Mouse (Mus musculus) erythroblast, adult 5-6 weeks (primary cell): ENCODE measurements around the gene Rasal1. TPM values are rescaled to one million over a fixed set of nuclear protein-coding genes. Genes with fewer than 3 reads are reported as not detected.

Experiments
- ATAC-seq: replicated peaks from 2 replicates; pipeline ENCODE4 v1.8.0; 2016; ENCODE audit warnings: moderate number of reproducible peaks, mild to moderate bottlenecking, moderate TSS enrichment, inconsistent platforms; ENCODE audit not compliant: poor library complexity, low FRiP score, severe bottlenecking
- total RNA-seq, 2 experiments: library from RNA; stranded (forward) in 1 of 2; stranded (reverse) in 1 of 2; fragments of 150-400 nt in 1 of 2; fragments of 200-764, 138-1000 nt in 1 of 2; gene quantifications; 2 replicates each; pipeline versions ENCODE4 v1.2.3 to v1.2.4; 2015 to 2017; ENCODE audit warnings: low replicate concordance in 2 of 2

Gene Rasal1
- total RNA-seq, 2 experiments from 2014 or later: not detected

DNA sequence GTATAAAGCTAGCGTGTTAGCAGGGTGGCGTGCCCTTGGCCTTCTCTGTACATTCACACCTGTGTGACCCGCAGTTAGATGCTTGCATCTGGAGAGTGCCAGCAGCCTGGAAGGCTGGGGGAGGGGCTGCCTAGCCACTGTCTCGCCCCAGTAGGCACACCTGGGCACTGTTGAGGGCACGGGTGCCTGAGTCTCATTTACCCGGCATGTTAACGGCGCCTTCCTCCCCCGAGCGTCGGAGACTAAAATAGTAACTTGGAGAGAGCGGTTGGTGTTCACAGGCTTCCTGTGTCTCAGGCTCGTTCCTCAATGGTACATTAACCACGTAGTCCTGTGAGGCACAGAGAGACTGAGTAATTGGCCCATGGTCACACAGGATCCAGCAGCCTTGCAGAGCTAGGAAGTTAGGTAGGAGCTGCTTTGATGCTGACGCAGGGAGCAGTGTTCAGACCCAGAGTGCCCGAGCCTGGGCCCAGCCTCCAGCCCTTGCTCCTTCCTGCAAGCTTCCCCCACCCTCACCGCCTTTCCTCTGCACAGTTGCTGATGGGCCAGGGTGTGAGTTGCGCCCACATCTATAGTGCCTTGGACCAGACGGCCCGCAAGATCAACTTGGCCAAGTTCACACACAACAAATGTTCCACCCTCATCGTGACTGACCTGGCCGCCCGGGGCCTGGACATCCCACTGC, 27.4 kb upstream of the Rasal1 start:
- 0 out of 2 replicates have a peak, but pooled peaks have one; percentile 2 for ATAC-seq

DNA sequence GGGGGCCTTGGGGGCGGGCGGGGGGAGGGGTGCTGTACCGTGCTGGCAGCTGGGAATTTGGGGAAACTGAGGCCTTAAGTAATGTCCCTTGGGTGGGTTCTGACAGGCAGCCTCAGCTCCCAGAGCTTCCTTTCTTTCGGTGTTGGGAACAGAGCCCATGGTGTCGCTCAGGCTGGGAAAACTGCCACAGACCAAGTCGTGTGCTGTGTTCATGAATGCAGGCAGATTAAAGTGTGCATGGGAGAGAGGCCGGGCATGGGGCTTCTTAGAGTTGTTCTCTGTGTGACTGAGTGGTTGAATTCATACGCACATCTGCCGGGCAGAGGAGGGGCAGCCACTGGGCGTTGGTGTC, 26.8 kb upstream of the Rasal1 start:
- no peak for ATAC-seq

- ATAC-seq: no peak
Measured at GRCm38 (mm10) chr5:120622198-120622851, 26.3 kb upstream of the Rasal1 start.

DNA sequence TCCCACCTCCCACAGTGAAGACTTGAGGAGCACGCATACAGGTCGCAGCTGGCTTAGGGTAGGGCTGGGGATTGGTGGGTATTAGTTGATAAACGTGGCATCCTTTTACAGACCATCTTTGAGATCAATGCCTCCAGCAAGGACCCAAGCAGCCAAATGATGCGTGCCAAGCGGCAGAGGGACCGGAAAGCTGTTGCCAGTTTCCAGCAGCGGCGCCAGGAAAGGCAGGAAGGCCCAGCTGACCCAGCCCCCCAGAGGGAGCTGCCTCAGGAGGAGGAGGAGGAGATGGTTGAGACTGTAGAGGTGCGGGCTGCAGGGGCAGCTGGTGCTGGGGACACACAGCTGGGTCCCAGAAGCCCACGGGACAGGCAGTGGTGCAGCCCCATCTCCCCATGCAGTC, 24.2 kb upstream of the Rasal1 start:
- ATAC-seq: no peak

DNA sequence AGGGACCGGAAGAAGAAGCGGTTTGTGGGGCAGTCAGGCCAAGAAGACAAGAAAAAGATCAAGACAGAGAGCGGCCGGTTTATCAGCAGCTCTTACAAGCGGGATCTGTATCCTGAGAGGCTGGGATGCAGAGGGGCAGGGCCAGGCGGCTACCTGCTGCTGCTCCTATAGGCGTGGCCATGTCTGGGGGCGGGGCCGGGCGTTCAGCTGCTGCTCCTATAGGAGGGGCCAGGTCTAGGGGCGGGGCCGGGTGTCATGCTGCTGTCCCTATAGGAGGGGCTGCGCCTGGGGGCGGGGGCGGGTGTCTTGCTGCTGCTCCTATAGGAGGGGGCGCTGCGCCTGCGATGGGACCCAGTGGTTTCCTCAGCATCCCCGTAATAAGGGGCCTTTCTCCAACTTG, 22.2 kb upstream of the Rasal1 start:
- ATAC-seq: no peak

DNA sequence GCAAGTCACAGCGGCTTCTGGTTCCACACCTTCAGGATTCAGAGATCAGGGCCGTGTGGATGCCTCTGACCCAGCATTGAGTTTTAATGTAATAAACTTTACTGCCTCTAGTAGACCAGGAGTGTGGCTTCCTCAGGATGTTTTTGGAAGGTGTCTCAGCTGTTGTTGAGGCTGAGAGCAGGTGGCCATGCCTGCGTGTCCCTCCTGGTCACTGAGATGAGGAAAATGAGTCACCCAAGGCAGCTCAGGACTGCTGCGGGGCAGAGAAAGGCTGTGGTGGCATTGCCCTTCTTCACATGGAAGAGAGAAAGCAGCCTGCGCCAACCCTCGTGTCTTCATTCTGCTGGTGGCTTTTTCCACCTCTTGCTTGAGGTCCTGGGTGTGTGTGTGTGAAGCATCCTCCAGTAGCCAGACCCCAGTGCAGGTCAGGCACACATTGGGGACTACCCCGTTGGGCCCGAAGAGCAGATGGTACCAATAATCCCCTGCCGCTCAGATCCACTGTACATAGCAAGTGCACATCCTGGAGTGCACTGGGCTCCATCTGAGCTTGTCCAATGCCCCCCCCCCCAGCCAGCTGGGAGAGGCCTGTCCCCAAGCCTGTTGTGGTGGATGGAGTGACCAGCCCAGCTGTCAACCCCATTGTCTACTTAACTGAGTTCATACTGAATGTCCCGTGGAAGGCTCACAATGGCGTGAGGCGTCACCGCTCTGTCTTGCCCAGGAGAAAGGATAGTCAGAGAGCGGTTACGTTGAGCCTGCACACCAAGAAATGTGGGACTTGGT, 20.9 kb upstream of the Rasal1 start:
- no peak for ATAC-seq

- ATAC-seq: no peak
Measured at GRCm38 (mm10) chr5:120628624-120629023, 20.0 kb upstream of the Rasal1 start.

- no peak for ATAC-seq
Measured at GRCm38 (mm10) chr5:120631128-120631527, 17.5 kb upstream of the Rasal1 start.

- ATAC-seq: no peak
Measured at GRCm38 (mm10) chr5:120631892-120632291, 16.7 kb upstream of the Rasal1 start.

DNA sequence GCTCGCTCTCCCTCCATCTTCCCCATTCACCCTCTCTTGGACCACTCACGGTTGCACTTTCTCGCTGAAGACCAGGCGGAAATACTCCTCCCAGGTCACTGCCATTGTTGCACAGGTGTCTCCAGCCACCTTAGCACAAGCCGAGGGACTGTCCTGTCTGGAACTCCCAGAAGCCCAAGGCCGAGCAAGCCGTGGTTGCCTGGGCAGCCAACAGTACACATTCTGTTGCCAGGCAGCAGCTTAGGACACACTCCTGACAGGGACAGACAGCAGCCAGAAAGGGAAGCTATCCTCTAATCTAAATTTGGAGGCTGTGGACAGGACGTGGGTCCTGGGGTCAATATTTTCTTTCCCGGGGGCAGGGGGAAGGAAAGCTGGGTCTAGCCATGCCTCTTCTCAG, 14.5 kb upstream of the Rasal1 start, which contains the start of gene Cfap73:
Cfap73 (minus strand) TSS at position 105 of the 400 bp plus-strand sequence.
- no peak for ATAC-seq

- no peak for ATAC-seq
Measured at GRCm38 (mm10) chr5:120634860-120635259, 13.8 kb upstream of the Rasal1 start.

- ATAC-seq: no peak
Measured at GRCm38 (mm10) chr5:120635633-120636032, 13.0 kb upstream of the Rasal1 start.

DNA sequence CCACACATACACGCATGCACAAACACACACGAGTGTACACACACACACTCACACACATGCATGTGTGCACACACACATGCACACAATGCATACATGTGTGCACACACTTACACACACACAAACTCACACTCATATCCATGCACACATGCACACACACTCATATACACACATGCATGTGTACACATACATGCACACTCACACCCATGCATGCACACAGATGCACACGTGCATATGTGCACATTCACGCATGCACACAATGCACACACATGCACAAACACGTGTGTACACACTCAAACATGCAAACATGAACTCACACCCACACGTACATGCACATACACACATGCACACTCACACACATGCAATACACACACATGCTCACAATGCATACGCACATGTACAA, 8.5 kb upstream of the Rasal1 start:
- no peak for ATAC-seq

DNA sequence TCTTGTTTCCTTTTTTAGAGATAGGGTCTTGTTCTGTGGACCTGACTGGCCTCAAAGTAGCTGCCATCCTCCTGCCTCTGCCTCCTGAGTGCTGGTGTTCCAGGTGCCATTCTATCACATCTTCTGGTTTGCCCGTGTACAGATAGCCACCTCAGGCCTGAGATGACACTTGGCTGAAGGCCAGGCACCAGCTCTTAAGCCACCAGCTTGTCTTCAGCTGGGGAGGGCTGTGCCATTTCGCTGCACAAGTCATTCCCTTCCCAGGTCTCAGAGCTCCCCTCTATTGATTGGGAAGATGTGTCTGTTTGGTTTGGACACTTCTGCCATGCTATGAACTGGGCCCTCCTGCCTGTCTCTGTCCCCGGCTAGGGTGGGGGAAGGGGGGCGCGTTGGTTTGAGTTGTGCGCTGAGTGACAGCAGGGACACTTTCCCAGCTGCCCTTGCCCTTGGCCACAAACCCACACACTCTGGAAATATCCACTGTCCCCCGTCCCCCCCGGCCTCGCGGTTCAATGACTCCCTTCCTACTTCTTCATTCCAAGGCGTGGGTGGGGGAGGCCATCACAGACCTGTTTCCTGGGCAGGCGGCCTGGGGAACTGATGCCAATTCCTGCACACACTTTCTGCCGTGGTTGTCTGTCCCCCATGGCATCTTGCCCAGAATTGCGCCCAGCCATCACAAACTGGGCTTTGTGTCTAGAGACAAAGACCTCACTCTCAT, 5.1 kb upstream of the Rasal1 start:
- ATAC-seq: no peak

DNA sequence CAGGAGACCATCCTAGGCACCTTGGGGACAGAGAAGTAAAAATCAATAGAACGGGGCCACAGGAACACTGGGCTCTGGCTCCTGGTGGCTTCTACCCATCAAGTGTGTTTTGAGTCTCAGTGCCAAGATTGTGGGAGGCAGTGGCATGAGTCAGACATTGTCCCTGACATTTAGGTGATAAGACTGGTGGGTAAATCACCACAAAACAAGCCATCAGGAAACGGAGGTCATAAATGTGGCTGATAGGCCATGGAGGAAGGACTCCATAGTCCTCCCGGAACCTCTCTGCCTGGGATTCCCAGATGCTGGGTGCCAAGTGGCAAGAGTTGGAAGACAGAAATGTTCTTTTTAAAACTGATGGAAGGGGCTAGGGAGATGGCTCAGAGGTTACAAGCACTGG, 4.4 kb upstream of the Rasal1 start:
- no peak for ATAC-seq

DNA sequence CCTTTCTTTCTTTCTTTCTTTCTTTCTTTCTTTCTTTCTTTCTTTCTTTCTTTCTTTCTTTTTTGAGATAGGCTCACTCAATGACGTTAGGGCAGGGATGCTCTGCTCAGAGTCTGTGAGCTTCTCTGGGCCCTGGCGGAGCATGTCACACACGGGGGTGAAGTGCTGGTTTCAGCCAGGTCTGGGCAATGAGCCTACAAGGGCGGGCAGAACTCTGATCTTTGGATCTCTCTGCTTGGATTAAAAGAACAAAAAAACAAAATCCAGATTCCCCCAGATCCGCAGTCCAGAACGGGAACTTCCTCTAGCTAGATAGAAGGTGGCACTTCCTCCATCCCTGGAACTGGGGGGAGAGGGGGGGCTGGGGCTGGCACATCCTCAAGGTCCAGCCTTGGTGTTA, 2.8 kb upstream of the Rasal1 start:
- no peak for ATAC-seq

DNA sequence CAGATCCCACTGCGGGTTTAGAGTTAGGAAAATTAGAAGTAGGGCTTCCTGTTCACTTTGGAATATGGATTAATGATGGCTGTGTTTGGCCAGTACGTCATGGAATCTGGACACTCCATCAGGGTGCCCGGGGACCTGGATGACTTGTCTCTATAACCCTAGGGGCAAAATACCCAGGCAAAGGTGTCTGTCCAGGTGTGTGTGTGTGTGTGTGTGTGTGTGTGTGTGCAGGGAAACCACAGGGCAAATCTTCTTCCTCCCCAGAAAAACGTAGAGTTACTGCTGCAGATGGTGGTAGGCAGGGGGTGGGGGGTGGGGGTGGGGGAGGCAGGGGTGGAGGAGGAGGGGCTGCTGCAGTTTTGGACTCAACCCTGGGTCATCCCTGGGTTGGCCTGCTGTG, 1.3 kb upstream of the Rasal1 start:
- no peak for ATAC-seq

- no peak for ATAC-seq
Measured at GRCm38 (mm10) chr5:120647814-120648491, 659 bp upstream of the Rasal1 start.

- no peak for ATAC-seq
Measured at GRCm38 (mm10) chr5:120649374-120649933, 842 bp downstream of the Rasal1 start.
